Mouse (Mus musculus) spleen, adult 2 months (tissue): ENCODE measurements around the gene Adam17.

Experiments used
- CTCF ChIP-seq: fragments of 200-500 bp; IDR thresholded peaks from 2 replicates; pipeline ENCODE4 v1.5.1; 2011; ENCODE audit warnings: mild to moderate bottlenecking, inconsistent platforms; ENCODE audit not compliant: insufficient read depth, insufficient read length, insufficient replicate concordance; ENCODE audit errors: extremely low read depth
- POLR2A ChIP-seq: fragments of 200-500 bp; IDR thresholded peaks from 2 replicates; pipeline ENCODE4 v1.6.1; 2011; ENCODE audit warnings: low read depth, low read length, inconsistent platforms

GRCm38 (mm10) chr12:21322856-21323255, 50.6 kb downstream of the Adam17 start:
- TF ChIP-seq POLR2A (no peak), CTCF (no peak)
